Mouse (Mus musculus) G1E (cell line): Measurements from ENCODE around the gene Tbx3.

ENCODE experiments used
- CTCF ChIP-seq: IDR thresholded peaks from 2 replicates; pipeline ENCODE4 v1.5.1; 2012; ENCODE audit warnings: low read depth, low read length, inconsistent platforms, mixed read lengths
- GATA1 ChIP-seq: IDR thresholded peaks from 2 replicates; pipeline ENCODE4 v1.6.1; 2012; ENCODE audit warnings: borderline replicate concordance, low read length, inconsistent platforms, mixed read lengths
- TAL1 ChIP-seq: conservative IDR thresholded peaks from 2 replicates; pipeline ENCODE4 v1.6.1; 2012; ENCODE audit warnings: low read depth, low read length, inconsistent platforms, mixed read lengths

DNA sequence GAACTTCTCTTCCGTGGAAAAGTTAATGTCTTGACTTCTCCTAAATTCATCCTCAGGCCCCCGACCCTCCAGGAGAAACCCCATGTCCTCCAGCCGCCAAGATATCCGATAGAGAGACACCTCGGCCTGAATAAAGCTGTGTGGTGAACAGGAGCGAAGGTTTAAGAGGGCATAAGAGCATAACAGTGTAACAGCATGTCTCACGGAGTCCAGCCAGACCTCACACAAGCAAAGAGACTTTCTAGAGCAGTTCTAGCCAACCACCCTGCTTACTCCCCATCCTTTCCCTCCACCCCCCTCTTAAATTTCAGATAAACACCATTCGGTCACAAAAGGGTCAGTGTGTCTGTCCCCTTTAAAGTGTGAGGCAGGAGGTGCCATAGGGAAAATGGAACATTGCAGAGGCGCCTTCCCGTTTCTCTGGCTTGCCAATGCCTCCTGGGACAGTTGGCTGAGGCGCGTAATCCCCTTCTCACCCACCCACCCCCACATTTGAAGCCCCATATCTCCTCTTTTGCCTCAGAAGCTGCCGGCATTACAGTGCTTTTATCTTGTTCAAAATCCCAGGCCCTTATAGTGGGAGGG, 3.0 kb upstream of the Tbx3 start:
- TF ChIP-seq CTCF (no peak), GATA1 (no peak), TAL1 (no peak)
